Comparison of ENCODE assay signal across 8 mouse cellular contexts in genomic region chr2:121594660-121595291, GRCm38 (mm10).
DNase-seq lines count a peak whose midpoint lies in the region; ATAC-seq lines count a peak whose summit lies in the region.

No protein-coding gene starts in this region.

- intact Hi-C loops in left cerebral cortex, postnatal 10 days (cut with DNase I): no loop called here

- peak overlapping the region; percentile 43 for H3K4me2 ChIP-seq in heart, embryonic 14.5 days (ENCODE audit: low read length)

- DNase-seq in thymus, postnatal 14 days: peak; percentile 12
- no peak for DNase-seq in thymus, adult 18-20 months
- peak; percentile 32 to 52 for DNase-seq in lung, adult 18-20 months
- DNase-seq in left cerebral cortex, postnatal 10 days (ENCODE audit: extremely low spot score in 1 of 2, low spot score in 2 of 2): no peak
- no peak for DNase-seq in gastrocnemius, postnatal 25 days
- DNase-seq in urinary bladder, adult 2 months (ENCODE audit: low spot score): no peak

- no peak overlapping the region for H3K9ac ChIP-seq in heart, embryonic 14.5 days (ENCODE audit: low read length)

- no peak overlapping the region for H3K4me3 ChIP-seq in heart, embryonic 14.5 days (ENCODE audit: control insufficient read depth in 1 of 2, insufficient read depth in 1 of 2, low read depth in 1 of 2, low read length in 2 of 2)

- WGBS in heart, embryonic 14.5 days: 9% methylated on average over 8 of the region's 8 CpGs

- no peaks in the 10 kb centered on the region for H3K9me3 ChIP-seq in heart, embryonic 14.5 days (ENCODE audit: control insufficient read depth, low read length)

- peak overlapping the region; percentile 66 to 73 for H3K27ac ChIP-seq in heart, embryonic 14.5 days (replicated peaks in 1 of 2; ENCODE audit: control insufficient read depth in 1 of 2, insufficient read depth in 1 of 2, low read depth in 2 of 2, low read length in 2 of 2)

- H3K27me3 ChIP-seq in heart, embryonic 14.5 days (ENCODE audit: control insufficient read depth, insufficient read depth, low read length): no peaks in the 10 kb centered on the region

- no peak for ATAC-seq in heart, embryonic 14.5 days (ENCODE audit: insufficient number of reproducible peaks, insufficient read depth, low FRiP score, low read depth)
- ATAC-seq in cerebellum, adult (ENCODE audit: insufficient number of reproducible peaks, low FRiP score, low TSS enrichment): no peak

- H3K4me1 ChIP-seq in heart, embryonic 14.5 days (ENCODE audit: control insufficient read depth in 2 of 2, insufficient read depth in 2 of 2, low read length in 2 of 2): peaks cover 17 to 23% of the 10 kb centered on the region in 2 experiments

- H3K36me3 ChIP-seq in heart, embryonic 14.5 days (ENCODE audit: control insufficient read depth, insufficient read depth, low read length): no peaks in the 10 kb centered on the region

Comparison
In these comparisons a context has a peak if more than half of its experiments do, and no peak if none do; other contexts are left out.
1. DNase-seq: peak in thymus, postnatal 14 days (single experiment) and lung, adult 18-20 months (2 of 2); none in thymus, adult 18-20 months (0 of 2), left cerebral cortex, postnatal 10 days (0 of 2), gastrocnemius, postnatal 25 days (single experiment) and urinary bladder, adult 2 months (single experiment).